Comparison of ENCODE assay signal across 9 mouse cellular contexts in genomic region chr10:42632453-42633360, GRCm38 (mm10). TPM values are rescaled to one million over a fixed set of nuclear protein-coding genes. Genes with fewer than 3 reads are reported as not detected.
DNase-seq lines count a peak whose midpoint lies in the region; ATAC-seq lines count a peak whose summit lies in the region.
"Had no signal": no experiment of that assay in that cellular context is flagged by ENCODE, and none has a peak within 500 bp of the region (broad histone marks: within the 10 kb centered on the region; RNA-seq: fewer than 3 reads in every experiment).

No protein-coding gene starts in this region.

- peak overlapping the region; percentile 29 for H3K4me3 ChIP-seq in intestine, embryonic 14.5 days (ENCODE audit: low read depth, low read length)

- no peak overlapping the region for H3K9ac ChIP-seq in intestine, embryonic 14.5 days (ENCODE audit: low read length)

- DNase-seq in CD4-positive, CD25-positive, alpha-beta regulatory T cell, adult 2 months (ENCODE audit: low read depth, low spot score), result peak; percentile 28
- peak; percentile 33 for DNase-seq in thymus, postnatal 4 days
- DNase-seq in thymus, postnatal 10 days (ENCODE audit: low spot score in 2 of 2), result no peak
- peak; percentile 78 for DNase-seq in intestine, embryonic 14.5 days (ENCODE audit: low spot score)
- no peak for DNase-seq in layer of hippocampus, adult 9-10 months (ENCODE audit: low spot score)
- DNase-seq in right cerebral cortex, adult 2 months (ENCODE audit: low spot score in 2 of 2), result no peak

- H3K27me3 ChIP-seq in intestine, embryonic 14.5 days (replicated peaks; ENCODE audit: control insufficient read depth, insufficient read depth, low read length), result peaks cover 100% of the 10 kb centered on the region

- peaks cover 16% of the 10 kb centered on the region for H3K4me1 ChIP-seq in intestine, embryonic 14.5 days (replicated peaks; ENCODE audit: control insufficient read depth, insufficient read depth, low read length)

- no peaks in the 10 kb centered on the region for H3K9me3 ChIP-seq in intestine, embryonic 14.5 days (ENCODE audit: control insufficient read depth, low read length)

- H3K27ac ChIP-seq in intestine, embryonic 14.5 days (ENCODE audit: low read depth), result no peak overlapping the region

- WGBS in intestine, embryonic 14.5 days, result 1% methylated on average over 36 of the region's 39 CpGs

- H3K36me3 ChIP-seq in intestine, embryonic 14.5 days (ENCODE audit: control insufficient read depth, insufficient read depth, low read length), result no peaks in the 10 kb centered on the region

- ATAC-seq in CD4-positive, CD25-positive, alpha-beta regulatory T cell, adult 4 months, result no peak
- no peak for ATAC-seq in intestine, embryonic 14.5 days (replicated peaks; ENCODE audit: low FRiP score, low TSS enrichment, low read depth)
- 0 out of 2 replicates have a peak, but pooled peaks have one; percentile 20 for ATAC-seq in megakaryocyte-erythroid progenitor cell, adult 5-6 weeks (replicated peaks; ENCODE audit: low FRiP score, low TSS enrichment, poor library complexity, severe bottlenecking)

- peak overlapping the region; percentile 43 for H3K4me2 ChIP-seq in intestine, embryonic 14.5 days (ENCODE audit: low read length)

RNA-seq across cellular contexts. Expression of gene Ostm1, which starts 49.1 kb away (rescaled TPM):
- polyA plus RNA-seq in CD4-positive, CD25-positive, alpha-beta regulatory T cell, adult 4 months (2017; shearing (Covaris generic)), result 10 to 100 TPM; 39.9 TPM
- polyA plus RNA-seq in intestine, embryonic 14.5 days (2014; fragmentation: Nextera tagmentation; extraction: Ambion mirVana), result 13.0 and 13.7 TPM in 2 replicates
- 20.9 and 44.1 TPM in 2 replicates for total RNA-seq in megakaryocyte-erythroid progenitor cell, adult 5-6 weeks (2014; fragmentation: Nextera tagmentation)
- 33.5 and 48.7 TPM in 2 replicates for total RNA-seq in megakaryocyte-erythroid progenitor cell, adult 5-6 weeks (2017)

RNA-seq across cellular contexts. Expression of gene Nr2e1, which starts 49.3 kb away (rescaled TPM):
- polyA plus RNA-seq in CD4-positive, CD25-positive, alpha-beta regulatory T cell, adult 4 months (2017; shearing (Covaris generic)), result not detected
- not detected in 2 replicates for polyA plus RNA-seq in intestine, embryonic 14.5 days (2014; fragmentation: Nextera tagmentation; extraction: Ambion mirVana)
- total RNA-seq in megakaryocyte-erythroid progenitor cell, adult 5-6 weeks (2014; fragmentation: Nextera tagmentation), result not detected in 2 replicates
- not detected in 2 replicates for total RNA-seq in megakaryocyte-erythroid progenitor cell, adult 5-6 weeks (2017)
- total RNA-seq: common myeloid progenitor, adult 5-6 weeks had no signal

Comparison
In these comparisons a context has a peak if more than half of its experiments do, and no peak if none do; other contexts are left out.
1. DNase-seq: peak in CD4-positive, CD25-positive, alpha-beta regulatory T cell, adult 2 months (single experiment), thymus, postnatal 4 days (single experiment) and intestine, embryonic 14.5 days (single experiment); none in thymus, postnatal 10 days (0 of 2), layer of hippocampus, adult 9-10 months (single experiment) and right cerebral cortex, adult 2 months (0 of 2).